Mouse (Mus musculus): ENCODE measurements around the gene Tmem151b. TPM values are rescaled to one million over a fixed set of nuclear protein-coding genes. Genes with fewer than 3 reads are reported as not detected.

Tmem151b gene
- polyA plus RNA-seq (2015; fragmentation: Nextera tagmentation; extraction: Ambion mirVana): 0.13 TPM in 2 replicates

DNA sequence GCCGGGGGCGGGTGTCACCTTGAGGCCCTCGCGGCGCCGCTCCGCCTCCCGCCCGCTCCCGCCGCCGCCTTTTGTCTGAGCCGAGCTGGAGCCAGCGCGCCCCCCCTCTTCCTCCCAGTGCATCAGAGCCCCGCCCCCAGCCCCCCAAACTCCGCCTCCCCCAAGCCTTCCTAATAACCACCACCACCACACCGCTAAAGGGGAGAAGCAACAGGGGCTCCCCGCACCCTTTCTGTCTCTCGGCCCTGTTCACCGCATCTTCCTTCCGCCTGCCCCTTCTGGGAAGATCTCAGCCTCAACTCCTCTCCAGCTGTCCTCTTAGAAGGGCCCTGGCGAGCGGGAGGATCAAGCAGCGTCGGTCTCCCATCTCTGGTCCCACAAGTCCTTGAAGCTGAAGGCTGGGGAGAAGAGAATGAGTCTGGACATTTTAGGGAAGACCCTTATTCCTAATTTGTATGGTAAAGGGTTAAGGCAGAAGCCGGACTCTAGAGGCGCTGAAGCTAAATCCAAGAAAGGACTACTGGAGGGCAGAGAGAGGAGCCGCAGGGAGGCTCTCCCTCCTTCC, at the start of gene Tmem151b:
TSS of gene Tmem151b (minus strand) at position 61 of the 565 bp plus-strand sequence.

DNA sequence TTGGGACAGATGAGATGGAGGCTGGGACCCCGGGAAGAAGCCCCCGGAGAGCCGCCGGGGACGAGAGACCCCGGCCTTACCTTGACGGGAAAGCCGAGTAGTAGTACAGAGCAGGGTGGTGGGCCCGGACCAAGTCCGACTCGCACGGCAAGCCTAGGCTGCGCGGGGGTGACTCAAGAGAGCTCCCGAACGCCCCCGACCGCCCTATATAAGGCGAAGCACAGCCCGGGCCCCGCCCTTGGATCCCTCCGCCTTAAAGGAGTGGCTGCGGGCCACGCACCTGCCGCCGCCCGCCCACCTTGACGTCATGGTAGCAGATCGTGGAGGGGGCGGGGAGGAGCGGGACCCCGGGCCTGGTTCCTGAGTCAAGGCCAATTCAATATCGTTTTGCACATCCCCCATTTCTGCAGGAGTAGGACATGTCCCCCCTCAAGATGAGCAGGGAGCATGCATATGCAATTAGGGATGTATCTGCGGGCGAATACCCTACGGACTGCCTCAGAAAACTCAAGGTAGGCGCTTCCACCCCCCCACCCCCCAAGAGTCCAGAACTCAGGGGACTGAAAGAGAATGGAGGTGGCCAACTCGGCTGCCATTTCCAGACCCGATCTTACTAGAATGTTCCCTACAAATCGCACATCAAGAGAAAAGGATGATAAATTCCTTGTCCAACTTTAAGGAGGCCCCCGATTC, 23.8 kb upstream of the Tmem151b start, which contains the start of gene Hsp90ab1:
TSS of gene Hsp90ab1 (minus strand) at position 185 of the 693 bp plus-strand sequence.

DNA sequence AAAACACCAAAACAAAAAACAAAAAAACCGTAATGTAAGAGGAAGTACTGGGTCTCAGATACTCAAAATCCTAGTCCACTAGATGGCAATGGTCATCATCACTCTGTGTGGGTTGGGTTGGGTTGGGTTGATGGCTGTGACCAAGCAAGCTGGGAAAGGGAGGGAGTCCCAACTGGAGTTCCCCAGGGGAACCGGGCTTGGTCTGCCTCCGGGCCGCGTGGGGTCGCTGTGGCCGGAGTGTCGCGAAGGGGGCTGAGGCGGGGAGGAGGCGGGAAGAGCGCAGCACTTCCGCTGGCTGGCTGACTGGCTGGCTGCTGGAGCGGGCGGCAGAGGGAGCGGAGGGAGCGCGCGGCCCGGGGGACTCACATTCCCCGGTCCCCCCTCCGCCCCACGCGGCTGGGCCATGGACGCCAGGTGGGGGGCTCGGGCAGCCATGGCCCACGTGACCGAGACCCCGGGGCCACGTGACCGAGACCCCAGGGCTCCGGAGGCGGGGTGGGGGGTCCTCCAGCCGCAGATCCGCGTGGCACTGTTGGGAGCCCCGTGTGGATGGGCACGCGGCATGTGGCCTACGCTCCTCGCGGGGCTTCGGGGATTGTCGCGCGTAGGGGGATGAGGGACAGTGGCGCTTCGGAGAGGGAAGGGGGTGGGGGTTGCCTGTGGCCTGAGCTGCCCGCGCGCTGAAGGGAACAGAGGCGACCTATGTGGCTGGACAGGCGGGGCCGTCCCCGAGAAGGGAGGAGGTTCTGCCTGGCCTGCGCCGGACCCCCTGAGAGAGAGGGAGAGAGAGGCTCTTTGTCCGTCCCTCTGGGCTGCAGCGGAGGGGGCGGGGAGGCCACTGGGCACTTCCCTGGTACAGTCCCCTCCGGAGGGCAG, 14.4 kb upstream of the Tmem151b start, which contains the start of gene Slc35b2:
TSS of gene Slc35b2 (plus strand) at position 220 of the 876 bp plus-strand sequence.

DNA sequence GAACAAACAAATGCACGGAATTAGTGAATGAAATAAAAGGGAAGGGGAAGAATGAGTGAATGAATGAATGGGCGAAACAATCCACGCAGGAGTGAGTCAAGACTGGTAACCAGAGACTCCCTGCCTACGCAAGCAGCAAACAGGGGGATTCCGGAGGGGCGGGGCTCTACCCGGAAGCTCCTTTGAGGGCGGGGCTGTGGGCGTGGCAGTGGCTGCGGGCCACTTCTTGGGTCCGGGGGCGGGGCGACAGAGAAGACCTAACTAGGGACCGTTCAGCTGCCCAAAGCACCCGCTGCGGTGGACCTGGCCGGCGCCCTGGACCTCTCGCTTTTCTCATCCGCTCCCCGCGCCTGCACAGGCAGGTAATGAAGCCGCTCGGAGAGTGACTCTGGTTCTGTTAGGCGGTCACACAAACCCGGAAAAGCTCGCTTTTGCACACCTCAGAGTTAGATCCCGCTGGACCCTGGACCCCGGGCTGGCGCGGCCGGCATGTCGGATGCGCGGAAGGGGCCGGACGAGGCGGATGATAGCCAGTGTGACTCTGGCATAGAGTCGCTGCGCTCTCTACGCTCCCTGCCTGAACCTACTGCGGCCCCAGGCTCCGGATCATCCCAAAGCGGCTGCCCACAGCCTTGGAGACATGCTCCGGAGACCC, 6.1 kb upstream of the Tmem151b start, which contains the start of gene Nfkbie:
TSS of gene Nfkbie (plus strand) at position 252 of the 655 bp plus-strand sequence.

DNA sequence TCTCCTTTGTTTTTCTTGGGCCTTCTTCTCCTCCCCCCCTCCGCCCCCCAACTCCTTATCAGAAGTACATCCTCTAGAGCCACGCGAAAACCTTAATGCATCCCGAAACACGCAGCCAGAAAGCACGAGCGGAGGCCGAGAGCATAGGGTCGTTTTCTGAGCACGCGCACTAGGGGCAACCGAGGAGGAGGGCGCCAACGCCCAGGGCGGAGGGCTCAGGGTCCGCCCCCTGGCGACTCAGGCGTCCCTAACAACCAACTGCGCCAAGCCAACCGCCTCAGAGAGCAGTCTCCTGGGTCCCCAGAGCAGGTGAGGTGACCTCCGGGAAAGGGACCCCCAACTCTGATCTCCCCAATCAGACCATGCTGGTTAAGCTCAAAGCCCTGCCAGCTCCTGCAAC, 26.2 kb downstream of the Tmem151b start, which contains the start of gene Tcte1:
TSS of gene Tcte1 (plus strand) at position 172 of the 400 bp plus-strand sequence.

DNA sequence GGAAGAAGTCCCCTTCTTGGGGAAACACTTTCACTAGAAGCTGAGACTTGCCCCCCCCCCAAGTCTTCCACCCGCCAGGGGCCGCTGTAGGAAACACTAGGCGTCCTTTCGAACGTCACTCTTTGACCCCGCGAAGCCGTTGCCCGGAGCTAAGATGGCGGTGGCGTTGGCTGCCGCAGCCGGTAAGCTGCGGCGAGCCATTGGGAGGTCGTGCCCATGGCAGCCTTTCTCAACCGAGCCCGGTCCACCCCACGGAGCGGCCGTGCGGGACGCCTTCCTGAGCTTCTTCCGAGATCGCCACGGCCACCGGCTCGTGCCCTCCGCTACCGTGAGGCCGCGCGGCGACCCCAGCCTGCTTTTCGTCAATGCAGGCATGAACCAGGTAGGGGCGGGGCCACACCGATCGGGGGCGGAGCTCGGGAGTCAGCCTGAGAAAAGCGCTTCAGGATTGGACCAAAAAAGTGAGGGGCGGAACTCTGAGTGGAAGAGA, 42.7 kb downstream of the Tmem151b start, which contains the start of gene Aars2:
TSS of gene Aars2 (plus strand) at position 142 of the 490 bp plus-strand sequence.

Other genes with a start within 250 kb of the Tmem151b start
- 47.0 and 47.8 TPM in 2 replicates for gene Cdc5l, start 115.9 kb downstream of the Tmem151b start, polyA plus RNA-seq (2015; fragmentation: Nextera tagmentation; extraction: Ambion mirVana)
- 0.27 and 0.49 TPM in 2 replicates for gene Spats1, start 74.3 kb downstream of the Tmem151b start, polyA plus RNA-seq (2015; fragmentation: Nextera tagmentation; extraction: Ambion mirVana)
- 4.8 and 5.2 TPM in 2 replicates for gene Aars2, start 42.8 kb downstream of the Tmem151b start, polyA plus RNA-seq (2015; fragmentation: Nextera tagmentation; extraction: Ambion mirVana)
- gene Tcte1, start 26.2 kb downstream of the Tmem151b start, polyA plus RNA-seq (2015; fragmentation: Nextera tagmentation; extraction: Ambion mirVana): not detected in 2 replicates
- 3.7 and 6.2 TPM in 2 replicates for gene Nfkbie, start 6.0 kb upstream of the Tmem151b start, polyA plus RNA-seq (2015; fragmentation: Nextera tagmentation; extraction: Ambion mirVana)
- 51.8 and 57.2 TPM in 2 replicates for gene Slc35b2, start 14.2 kb upstream of the Tmem151b start, polyA plus RNA-seq (2015; fragmentation: Nextera tagmentation; extraction: Ambion mirVana)
- gene Hsp90ab1, start 23.6 kb upstream of the Tmem151b start, polyA plus RNA-seq (2015; fragmentation: Nextera tagmentation; extraction: Ambion mirVana): 776 and 792 TPM in 2 replicates
- 221 and 224 TPM in 2 replicates for gene Slc29a1, start 49.9 kb upstream of the Tmem151b start, polyA plus RNA-seq (2015; fragmentation: Nextera tagmentation; extraction: Ambion mirVana)
- gene Mymx, start 52.4 kb upstream of the Tmem151b start, polyA plus RNA-seq (2015; fragmentation: Nextera tagmentation; extraction: Ambion mirVana): 0.35 TPM in 1 of 2 replicates, not detected in the other
- gene Capn11, start 109.6 kb upstream of the Tmem151b start, polyA plus RNA-seq (2015; fragmentation: Nextera tagmentation; extraction: Ambion mirVana): 0.05 and 0.15 TPM in 2 replicates
- 128 and 137 TPM in 2 replicates for gene Mrpl14, start 136.6 kb upstream of the Tmem151b start, polyA plus RNA-seq (2015; fragmentation: Nextera tagmentation; extraction: Ambion mirVana)
- 5.7 and 7.3 TPM in 2 replicates for gene Tmem63b, start 137.2 kb upstream of the Tmem151b start, polyA plus RNA-seq (2015; fragmentation: Nextera tagmentation; extraction: Ambion mirVana)
- gene 1600014C23Rik, start 184.2 kb upstream of the Tmem151b start, polyA plus RNA-seq (2015; fragmentation: Nextera tagmentation; extraction: Ambion mirVana): not detected in 2 replicates

Measured in spleen, postnatal 0 days (tissue).